Mouse (Mus musculus) 416B (cell line): Measurements from ENCODE around the gene Gm42742.

ENCODE experiments used
- DNase-seq: peaks from one replicate; pipeline ENCODE4 v3.0.0; 2011; ENCODE audit warnings: low read depth

The Gm42742 gene

DNA sequence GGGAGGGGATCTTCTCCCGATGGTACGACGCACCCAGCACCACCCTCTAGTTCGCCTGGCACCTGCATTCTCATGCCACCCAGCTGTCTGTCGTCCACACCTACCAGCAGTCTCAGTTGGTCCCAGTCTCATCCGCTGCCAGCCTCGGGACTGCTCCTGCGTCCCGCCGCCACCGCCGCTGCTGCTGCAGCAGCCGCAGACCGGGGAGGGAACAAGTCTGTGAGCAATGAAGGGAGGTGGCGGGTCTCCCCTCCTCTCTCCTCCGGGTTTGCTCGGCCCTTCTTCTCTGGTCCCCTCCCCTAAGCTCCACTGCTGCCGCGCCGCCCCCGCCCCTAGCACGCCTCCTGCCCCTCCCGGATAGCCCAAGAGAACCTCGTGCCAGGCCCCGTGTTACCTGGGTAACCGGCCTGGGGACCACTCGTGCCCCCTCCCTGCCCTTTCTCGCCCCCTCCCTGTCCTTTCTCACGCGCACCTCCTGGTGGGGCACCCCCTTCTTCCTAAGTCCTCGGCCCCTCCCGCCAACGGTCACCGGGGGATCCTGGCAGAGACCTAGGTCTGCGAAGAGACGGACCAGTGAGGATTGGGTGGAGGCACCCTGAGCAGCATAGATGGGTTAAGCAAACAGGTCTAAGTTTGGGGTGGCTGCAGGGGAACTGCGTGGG, at the start of gene Gm42742, which contains the start of gene Prrt2:
Gene Gm42742, minus strand, starts transcription at position 197 of the 662 bp plus-strand sequence.
Gene Prrt2, minus strand, starts transcription at position 311 of the 662 bp plus-strand sequence.
- DNase-seq, result no peak

DNA sequence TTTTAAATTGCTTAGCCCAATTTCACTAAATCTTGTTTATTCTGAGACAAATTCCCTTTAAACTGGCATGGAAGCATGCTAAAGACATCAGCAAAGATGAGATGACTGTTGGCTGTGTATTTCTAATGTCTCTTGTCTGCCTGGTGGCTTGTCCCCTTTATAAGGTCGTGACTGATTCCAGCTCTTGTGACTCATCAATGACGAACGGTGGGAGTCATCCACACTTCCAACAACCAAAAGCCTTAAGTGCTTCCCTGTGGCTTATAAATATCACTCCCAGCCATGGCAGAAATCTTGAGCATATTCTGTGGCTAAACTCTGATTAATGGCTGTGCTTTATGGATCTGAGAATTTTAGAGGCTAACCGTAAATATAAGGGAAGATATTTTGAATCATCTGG, 45.4 kb upstream of the Gm42742 start:
- peak; percentile 29 for DNase-seq

DNA sequence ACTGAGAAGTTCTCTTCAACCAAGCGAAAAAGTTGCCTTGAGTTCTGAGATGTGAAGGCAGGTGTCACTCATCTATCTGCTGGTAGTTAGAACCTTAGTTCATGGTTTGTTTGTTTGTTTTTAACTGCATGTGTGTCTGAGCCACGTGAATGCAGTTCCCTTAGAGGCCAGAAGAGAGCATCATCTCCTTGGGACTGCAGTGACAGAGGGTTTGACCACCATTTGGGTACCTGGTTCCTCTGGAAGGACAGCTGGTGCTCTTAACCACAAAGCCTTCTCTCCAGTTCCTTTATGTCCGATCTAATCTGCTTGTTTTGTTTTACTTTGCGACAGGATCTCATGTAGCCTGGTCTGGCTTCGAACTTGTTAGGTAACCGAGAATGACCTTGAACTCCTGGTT, 44.6 kb upstream of the Gm42742 start:
- DNase-seq, result peak; percentile 66

DNA sequence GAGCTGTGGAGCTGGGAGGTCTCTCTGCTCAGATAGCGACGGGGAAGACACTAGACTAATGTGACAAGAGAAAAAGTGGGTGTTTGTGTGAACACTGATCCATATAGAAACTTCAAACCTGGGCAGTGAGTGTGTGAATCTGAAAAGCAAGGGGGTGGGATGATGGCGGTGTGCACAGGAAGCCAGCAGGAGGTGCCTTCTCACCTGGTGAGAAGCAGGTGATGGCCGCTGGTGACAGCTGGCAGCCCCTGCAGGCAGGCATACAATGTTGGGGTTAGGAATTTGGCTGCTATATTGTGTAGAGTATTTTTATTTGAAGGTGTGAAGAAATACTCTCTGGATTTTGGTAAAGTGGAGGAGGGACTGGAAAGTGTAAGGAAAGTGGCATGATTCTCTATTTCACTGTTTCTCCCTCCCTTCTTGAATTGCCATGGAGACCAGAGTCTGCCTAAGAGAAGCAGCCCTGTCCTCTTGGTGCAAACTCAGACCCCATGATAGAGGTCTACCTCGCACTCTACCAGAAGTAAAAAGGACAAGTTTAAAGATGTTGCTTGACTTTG, 34.2 kb upstream of the Gm42742 start:
- DNase-seq, result no peak

DNA sequence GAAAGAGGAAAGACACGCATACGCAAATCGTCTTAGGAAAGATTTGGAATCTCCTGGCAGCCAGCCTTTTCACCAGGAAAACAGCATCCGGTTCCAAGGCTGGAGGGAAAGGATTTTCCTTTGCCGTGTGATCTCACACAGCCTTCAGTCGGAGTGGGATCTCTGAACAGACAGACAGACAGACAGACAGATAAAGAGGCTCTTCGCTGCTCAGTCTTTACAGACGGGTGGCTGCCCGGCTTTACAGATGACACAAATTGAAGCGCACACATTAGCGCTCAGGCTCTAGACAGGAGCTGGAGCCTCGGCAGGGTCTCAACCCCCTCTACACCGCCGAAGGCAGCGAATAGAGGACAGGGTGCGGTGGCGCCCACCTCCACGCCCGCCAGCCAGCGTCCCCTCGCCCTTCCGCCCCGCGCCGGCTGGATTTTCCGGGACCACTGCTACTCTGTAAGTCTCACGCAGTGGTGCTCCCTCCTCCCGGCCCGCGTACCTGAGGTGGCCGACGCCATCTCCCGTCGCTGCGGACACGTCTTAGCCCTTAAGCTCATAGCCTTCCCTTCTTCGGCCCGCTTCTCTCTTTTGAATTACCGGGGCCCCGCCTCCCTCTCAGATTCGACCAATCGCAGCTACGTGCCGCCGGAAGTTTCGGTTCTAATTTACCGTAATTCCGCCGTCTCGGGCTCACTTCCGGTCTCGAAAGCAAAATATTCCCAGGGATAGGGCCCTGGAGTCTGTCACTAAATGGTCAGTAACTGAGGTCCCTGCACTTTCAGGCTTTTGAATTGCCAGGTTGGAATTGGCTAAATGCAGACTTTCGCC, 21.2 kb upstream of the Gm42742 start, which contains the start of gene Kif22:
Gene Kif22, minus strand, starts transcription at position 621 of the 822 bp plus-strand sequence.
- DNase-seq, result peak; percentile 91

DNA sequence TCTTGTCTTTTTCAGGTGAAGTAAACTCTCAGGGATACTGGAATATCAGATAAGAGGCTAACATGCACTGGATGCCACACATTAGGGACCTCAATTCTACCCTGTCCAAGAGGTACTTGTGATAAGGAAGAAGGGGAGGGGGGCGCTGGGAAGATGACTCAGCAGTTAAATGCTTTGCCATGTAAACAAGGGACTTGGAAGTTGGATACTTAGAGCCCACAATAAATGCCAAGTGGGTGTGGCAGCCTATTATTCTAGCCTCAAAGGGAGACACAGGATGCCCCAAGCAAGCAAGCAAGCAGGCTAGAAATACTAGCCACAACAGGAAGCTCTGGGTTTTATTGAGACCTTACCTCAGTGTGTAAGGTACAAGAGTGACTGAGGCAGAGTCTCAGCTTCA, 10.3 kb upstream of the Gm42742 start:
- DNase-seq, result peak; percentile 33

DNA sequence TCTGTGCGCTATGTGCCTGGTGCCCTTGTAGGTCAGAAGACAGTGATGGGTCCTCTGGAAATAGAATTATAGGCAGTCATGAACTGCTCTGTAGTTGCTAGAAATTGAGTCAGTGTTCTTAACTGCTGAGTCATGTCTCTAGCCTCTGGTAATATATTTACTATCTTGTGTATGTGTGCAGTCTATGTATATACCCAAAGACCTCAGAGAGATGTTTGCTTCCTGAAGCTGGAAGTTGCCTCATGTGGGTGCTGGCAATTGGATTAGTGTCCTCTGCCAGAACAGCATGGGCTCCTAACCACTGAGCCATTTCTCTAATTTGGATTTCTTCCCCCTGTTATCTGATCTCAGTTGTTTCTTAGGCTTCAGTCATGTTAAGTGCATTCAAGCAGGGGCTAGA, 9.3 kb upstream of the Gm42742 start:
- DNase-seq, result peak; percentile 54

DNA sequence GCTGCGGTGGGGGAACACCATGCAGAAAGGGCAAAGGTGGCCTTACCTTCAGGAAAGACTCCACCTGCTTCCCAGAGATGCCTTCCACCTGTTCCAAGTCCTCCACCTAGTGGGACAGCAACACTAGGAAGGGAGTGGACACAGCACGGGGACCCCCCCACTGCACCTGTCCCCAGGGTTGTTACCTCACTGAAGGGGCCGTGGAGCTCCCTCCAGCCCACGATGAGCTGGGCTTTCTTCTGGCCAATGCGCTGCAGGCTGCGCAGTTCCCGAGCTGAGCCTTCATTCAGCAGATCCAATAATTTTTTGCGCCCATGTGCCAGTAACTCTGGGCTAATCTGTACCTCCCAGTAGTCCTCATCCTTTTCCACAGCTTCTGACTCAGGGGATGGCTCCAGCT, 7.0 kb upstream of the Gm42742 start:
- no peak for DNase-seq

DNA sequence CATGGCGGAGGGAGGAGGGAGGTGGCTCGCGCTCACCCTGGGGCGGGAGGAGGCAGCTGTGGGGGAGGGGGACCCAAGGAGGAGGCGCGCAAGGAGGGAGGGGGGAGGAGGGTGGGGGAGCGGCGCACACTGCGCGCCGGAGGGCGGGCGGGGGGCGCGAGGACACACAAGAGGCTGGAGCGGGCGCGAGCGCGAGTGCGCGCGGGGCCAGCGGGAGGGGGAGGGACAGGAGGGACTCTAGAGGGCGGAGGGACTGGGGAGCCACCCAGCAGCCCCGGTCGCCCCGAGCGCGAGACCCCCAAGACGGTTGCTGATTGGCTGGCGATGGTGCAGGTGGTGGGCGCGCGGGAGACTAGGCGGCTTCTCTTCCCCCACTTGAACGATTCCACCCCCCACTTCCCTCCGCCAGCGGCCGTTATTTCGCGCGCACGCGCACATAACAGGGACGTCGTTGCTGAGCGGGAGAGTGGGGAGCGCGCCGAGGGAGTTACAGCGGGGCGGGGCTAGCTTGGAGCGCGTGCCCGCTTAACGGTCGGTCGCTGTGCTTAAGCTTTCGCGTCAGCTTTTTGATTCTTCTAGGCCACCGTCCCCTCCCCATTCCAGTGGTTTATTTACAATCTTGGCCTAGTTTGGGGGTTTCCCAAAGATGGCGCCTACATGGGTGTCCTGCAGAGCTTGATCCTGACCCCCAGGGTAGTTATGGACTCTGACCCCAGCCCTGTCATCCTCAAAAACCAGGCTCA, 6.3 kb upstream of the Gm42742 start, which contains the start of gene Maz:
Gene Maz, minus strand, starts transcription at position 54 of the 743 bp plus-strand sequence.
- peak; percentile 100 for DNase-seq

DNA sequence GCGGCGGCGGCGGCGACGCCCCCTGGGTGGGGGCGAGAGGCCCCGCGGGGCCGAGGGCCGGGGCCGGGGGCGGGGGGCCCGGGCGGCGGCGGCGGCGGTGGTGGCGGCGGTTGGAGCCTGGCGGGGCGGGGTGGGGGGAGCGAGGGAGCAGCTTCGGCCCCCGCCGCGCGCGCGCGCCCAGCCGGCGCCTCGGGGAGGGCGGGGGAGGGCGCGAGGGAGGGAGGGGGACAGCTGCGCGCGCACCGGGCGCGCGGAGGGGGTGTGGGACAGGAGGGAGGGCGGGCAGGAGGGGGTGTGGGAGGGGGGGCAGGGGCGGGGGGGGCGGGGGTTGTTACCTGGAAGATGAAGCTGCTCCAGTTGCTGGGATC, 5.7 kb upstream of the Gm42742 start:
- DNase-seq, result no peak

DNA sequence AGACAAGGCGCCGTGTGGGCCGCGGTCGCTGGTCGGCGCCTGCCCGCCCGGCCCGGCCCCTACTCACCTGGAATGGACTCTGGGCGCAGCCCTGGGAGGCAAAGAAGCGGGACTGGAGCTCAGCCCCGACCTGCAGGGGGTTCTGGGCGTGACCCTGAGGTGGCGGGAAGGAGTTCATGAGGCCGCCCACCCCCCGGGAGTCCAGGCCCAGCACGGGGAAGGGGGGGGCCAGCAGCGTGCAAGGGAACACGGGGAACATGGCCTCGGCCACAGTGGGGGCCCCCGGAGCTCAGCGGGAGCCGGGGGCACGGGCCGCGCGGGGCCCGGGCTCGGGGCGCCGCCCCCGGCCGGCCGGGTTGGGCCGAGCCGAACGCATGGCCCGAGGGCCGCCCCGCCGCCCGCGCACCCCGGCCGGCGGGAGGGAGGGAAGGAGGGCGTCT, 5.3 kb upstream of the Gm42742 start:
- DNase-seq, result peak; percentile 82

DNA sequence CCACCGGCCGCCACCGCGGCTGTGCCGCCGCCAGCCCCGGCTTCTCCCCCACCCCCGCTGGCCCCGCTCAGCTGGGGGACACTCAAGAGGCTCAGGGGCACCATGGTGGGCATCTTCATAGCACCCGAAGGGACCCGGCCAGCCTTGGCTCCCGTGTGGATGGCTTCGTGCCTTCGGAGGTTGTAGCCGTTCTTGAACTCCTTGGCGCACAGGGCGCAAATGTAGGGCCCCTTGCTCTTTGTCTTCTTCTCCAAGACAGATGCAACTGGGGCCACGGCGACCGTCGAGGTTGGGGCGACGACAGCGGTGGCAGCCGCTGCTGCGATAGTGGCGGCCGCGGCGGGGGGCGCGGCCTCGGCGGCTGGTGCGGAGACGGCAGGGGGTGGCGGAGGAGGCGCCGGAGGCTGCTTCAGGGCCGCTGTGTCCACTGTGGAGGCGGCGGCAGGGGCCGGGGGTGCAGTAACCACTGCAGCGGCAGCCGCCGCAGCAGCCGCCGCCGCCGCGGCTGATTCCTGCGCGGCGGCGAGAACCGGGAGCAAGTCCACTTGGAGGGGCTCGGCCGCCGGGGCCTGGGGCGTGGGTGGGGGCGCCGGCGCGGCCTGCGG, 4.8 kb upstream of the Gm42742 start:
- no peak for DNase-seq

DNA sequence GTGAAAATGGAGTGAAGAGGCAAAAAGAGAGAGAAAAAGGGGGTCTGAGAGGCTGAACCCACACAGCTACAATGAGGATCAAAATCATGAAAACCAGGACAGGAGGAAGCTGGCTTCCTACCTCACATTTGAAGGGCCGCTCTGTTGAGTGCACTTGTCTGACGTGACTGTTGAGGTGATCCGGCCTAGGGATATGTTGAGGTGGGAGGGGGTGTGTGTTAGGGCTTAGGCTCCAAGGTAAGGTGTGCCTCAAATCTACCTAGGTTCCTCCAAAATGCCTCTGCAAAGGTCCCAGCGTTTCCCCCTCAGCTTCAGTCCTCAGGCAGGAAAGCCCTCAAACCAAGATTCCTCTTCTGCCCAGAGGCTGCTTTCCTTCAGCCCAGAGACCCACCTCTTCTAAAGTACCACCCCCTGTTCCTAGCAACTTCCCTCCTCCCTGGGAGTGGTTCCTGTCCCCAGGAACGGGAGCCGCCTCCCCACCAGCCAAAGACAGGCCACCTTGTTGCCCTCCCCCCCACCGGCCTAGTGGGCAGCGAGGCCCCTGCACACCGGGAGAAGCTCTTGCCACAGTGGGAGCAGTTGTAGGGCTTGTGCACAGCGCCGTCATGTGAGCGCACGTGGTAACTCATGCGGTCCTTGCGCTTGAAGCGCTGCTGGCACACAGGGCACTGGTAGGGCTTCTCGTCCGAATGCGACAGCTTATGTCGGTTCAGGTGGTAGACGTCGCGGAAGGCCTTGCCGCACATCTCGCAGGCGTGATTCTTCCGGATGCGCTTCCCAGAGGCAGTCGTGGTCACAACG, 4.1 kb upstream of the Gm42742 start:
- DNase-seq, result peak; percentile 92

DNA sequence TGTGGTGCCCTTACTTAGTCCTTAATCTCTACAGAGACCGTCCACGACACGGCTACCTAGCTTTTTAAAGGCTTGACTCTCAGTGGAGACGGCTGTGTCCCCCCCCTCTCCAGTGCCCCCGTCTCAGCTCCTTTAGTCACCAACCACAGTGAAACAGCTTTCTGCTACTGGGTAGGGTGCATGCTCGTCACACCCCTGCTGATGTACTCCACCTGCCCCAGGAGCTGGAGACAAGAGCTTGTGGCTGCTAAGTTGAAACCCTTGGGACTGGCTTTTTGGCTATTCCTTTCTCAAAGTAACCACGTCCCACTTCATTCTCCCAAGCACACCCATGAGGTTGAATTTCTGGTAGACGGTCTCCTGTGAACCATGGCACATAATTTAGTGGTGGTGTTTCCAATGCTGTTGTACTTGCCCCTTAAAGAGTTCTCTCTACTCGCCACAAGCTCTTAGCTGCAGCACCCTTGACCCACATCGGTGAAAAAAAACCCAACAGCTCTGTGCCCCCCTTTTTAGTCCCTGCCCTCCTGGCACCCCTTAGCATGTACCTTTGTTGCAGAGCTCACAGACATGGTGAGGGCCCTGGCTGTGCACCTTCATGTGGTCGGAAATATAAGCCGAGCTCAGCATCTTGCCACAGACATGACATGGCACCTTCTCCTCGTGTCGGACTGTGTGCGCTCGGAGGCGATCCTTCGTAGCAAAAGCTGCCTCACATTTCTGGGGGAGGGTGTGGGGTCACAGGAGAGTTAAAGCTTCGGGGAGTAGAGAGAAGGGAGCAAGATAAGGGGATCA, 3.2 kb upstream of the Gm42742 start:
- DNase-seq, result peak; percentile 57

DNA sequence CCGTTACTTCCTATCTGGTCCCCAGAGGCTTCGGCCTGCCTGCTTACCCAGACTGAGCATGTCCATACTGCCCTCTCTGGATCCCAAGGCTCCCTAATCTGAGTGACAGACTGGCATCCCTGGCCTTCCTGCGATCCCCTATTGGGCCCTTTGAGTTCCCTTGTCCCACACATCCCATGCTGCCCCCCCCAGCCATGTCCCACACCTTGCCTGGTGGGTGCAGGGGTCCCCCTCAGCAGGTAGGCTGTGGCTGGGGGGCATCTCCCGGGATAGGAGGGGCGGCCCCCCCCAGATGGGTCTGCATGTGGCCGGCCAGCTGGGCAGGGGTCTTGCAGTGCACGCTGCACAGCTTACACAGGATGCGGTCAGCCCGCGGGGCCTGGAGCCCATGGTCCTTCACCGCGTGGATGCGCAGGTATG, 2.4 kb upstream of the Gm42742 start:
- DNase-seq, result no peak

DNA sequence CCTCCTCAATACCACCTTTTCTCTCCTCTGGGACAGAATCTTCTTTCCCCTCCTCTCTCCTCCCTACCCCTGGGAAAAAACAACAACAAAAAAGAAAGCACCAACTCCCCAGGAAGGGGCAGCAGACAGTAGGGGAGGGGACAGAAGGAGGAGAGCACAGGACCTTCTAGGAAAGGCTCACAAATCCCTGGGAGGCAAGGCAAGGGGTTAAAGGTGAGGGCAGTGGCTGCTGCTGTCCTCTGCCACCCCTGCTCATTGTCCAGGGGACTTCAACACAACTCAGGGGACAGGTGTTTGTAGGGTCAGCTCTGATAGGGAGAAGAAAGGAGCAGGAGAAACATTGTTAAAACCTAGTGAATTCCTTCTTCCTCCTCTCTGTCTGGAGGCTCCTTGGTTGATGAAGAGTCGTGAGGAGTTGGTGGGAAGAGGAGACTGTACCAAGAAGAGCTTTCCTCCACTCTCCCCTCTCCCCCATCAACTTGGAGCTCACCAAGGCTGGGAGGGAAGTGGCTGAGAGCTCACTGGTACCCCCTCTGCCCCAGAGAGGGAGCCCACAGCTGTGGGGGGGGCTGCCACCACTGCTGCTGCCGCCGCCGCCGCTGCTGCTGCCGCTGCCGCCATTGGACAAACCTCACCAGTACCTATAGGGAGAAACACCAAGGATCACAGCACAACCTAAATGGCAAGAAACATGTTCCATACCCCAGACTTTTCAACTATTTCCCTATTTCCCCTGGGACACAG, 1.8 kb upstream of the Gm42742 start:
- no peak for DNase-seq

DNA sequence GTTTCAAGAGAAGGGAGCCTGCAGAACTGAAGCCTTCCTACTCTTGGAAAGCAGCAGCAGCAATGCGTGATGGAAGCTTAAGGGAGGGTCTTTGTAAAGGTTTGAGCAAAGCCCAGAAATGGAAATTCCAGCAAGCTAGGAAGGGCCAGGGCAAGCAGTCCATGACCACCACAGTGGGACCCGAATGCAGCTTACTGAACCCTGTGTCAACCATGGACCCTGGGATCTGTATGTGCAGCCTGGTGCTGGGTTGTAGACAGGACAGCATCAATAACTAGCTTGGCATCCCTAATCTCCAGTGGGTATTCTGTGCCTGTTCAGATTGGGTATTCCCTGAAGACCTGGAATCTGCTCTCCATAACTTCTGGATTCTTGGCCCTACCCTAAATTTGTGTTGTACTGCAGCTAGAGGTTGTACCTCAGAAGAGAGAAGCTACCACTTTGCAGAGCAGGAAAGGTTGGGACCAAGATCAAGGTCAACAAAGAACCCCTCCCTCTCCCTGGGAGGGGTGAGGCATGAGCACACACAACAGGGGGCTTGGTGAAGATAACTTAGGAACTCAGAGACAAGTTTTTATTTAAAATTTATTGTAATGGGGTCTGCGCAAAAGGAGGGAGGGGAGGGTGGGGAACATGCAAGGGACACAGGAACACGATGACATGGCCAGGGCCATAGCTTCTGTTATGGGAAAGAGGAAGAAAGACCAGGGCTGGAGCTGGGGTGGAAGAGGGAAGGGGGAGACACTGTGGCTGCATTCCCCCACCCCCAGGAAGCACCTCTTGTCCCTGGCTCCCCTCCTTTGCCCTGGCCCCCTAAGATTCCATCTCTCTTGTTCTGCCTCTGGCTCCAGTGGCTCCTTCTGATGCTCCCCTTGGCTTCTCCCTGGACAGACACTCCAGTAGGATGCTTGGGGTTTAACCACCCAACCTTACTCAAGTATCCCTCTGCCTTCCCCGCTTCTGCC, 948 bp upstream of the Gm42742 start:
- peak; percentile 25 for DNase-seq

DNA sequence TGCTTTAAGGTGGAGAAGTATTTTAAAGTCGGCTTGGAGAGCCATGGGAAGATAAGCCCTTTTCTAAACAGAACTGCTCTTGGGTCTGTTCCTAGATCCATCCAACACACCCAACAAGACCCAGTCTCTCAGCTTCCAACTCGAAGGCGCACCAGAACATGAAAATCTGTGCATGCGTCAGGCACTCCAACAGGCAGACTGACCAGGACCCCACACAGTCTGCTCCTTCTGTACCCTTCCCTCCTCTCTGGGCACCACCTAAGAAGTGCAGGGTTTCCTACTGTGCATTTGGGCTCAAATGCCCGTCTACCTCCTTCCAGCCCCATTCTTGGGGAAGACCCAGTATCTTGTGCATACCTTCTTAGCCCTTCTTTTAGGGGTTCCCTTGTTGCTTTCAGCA, 406 bp downstream of the Gm42742 start:
- DNase-seq, result no peak
